Mouse (Mus musculus): Measurements from ENCODE around the gene Plcb4.
"Not testable (repeated sequence)": the region's sequence is repeated elsewhere in the genome, so short reads cannot be mapped to it uniquely, and the experiment has no call there.

Gene Plcb4

DNA sequence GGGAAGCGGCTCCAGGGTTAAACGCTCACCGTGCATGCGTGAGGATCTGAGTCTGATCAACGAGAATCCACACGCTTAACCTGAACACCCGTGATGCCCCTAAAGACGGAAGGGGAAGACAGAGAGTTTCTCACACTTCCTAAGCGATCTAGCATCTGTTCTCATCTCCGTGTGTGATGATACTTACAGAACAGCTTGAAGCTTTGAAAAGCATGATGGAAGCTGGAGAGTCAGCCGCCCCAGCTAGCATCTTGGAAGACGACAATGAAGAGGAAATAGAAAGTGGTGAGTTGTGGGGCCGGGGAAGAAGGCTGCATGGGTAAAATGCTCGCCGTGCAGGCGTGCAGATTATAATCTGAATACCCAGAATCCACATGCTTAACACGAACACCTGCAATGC lies 299.6 kb downstream of the Plcb4 start:
- no peak for DNase-seq

DNA sequence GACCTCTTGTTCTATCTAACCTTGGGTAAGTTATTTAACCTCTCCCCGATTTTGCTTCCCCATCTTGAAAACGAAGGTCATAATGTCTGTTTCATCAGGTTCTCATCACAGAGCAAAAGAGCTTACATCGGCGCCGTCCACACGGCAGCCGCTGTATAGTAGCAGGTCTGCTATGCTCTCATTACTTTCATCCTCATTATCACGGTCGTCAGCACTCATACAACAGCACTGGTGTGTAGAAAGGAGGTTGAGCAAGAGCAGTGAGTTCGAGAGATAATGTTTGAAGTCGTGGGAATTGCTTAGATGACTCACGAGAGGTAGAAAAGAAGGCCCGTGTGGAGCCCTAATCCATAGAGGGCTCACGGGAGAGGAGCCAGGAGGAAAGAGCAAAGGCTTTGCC lies 304.3 kb downstream of the Plcb4 start:
- DNase-seq, result no peak

DNA sequence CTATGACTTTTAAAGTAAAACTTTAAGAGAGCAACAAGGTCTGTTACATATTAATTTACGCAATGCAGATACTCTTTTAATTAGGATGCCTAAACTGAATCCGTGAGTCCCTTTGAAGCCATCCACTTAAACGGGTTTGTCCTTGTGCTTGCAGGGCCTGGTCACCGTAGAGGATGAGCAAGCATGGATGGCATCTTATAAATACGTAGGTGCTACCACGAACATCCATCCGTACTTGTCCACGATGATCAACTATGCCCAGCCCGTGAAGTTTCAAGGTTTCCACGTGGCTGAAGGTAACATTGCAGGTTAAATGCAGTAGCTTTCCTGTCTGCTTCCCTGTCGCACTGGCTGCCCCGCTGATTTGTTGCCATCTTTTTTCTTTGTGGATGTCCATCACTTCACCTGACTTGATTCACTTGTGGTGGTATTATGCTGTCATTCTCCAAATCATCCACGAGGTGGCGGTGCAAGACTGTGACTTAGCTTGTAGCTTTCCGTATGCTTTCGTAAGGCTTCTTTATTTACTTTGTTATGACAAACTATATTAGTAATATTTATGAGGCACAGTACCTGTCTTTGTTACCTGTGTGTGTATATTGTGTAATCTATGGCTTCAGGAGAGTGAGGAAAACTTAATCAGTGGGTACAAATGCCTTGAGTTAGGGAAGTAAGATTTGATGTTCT lies 308.2 kb downstream of the Plcb4 start:
- DNase-seq, result no peak

DNA sequence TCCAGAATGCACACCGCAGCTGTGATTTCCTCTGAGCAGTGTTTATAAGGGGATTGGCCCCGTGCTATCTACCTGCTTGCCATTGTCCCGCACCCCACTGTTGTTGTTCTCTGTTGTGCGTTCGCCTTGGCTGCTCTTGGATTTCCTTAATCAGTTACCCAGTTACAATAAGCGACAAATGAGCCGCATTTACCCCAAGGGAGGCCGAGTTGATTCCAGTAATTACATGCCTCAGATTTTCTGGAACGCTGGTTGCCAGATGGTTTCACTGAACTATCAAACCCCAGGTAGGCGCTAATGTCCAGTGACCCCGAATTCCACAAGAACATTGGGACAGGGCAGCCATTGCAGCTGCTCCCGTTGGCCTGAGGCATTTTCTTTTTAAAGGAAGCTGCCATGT lies 309.3 kb downstream of the Plcb4 start:
- no peak for DNase-seq

DNA sequence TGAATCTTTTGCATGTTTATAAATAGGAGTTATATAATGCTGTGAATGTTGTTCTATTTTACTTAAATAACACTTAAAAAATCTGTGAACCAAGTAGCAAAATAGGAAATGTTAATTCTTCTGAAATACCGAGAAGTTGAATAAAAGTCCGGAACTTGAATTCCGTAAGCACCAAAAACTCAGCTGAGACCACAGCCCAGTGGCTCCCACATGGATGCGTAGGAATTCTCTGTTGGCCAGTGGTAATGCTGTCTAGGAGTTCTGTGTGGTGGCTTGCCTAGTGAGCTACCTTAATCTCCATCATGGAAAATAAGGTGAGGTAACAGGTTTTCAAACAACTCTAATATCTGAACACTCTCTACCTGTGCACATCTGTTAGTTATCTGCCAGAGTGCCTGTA lies 312.1 kb downstream of the Plcb4 start:
- DNase-seq, result no peak

DNA sequence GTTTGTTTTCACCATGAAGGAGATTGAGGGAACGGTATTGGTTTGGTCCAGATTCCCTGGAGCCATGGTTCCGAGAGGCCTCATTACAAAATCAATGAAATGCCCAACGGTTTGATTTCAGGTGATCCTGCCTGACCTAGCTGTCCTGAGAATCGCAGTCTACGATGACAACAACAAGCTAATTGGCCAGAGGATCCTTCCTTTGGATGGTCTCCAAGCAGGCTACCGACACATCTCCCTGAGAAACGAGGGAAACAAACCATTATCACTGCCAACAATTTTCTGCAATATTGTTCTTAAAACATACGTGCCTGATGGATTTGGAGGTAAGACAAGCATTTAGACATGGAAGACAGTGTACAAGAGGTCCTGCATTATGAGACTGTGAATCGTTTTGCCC lies 317.2 kb downstream of the Plcb4 start:
- DNase-seq, result no peak

DNA sequence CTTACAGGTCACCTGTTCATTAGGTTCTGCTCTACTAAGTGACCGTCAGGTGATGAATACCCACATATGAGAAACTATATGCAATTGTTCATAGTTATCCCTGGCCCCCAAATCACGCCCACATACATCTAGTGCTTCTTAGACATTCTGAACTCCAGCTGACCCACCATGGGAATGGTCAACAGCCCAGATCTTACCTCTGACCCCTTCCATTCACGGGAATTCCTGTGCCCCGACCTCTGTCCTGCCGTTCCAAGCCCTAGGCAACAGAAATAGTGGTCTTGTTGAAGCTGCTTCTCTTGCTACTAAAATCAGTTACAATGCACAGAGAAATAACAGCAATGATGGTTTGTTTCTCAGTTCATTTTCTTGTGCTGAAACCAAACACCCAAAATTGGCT lies 320.0 kb downstream of the Plcb4 start:
- DNase-seq, result no peak

DNA sequence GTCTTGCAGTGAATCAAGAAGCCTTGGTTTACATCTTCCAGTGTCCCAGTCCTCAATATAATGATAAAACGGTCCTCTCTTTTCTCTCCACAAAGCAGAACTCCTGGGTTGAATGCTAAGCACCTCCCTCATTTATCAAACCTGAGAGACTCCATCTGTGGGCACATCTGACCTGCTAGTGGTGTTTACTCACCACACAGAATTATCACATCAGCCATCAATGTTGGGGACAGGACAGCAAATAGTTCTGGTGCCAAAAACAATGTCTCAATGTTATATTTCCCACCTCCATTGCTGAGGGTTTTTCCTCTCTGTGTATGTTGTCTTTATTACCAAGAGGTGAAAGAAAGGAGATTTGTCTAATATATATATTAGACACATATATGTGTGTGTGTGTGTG lies 321.6 kb downstream of the Plcb4 start:
- DNase-seq, result no peak

DNA sequence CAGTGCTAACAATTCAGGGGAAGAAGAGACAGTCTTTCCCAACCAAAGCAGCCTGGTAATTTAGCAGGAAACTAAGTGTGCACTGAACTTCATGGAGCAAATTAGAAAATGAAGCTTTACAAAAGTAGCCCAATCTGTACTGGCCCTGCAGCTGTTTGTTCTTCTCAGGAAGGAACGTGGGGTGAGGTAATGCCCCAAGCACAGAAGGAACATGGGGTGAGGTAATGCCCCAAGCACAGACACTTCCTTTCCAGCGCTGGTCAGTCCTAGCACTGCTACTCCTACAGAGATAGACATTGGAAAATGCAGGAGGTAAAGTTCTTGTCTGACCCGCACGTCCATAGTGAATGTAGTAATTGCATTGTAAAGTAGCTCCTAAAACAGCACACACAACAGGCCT lies 325.2 kb downstream of the Plcb4 start:
- DNase-seq, result no peak

DNA sequence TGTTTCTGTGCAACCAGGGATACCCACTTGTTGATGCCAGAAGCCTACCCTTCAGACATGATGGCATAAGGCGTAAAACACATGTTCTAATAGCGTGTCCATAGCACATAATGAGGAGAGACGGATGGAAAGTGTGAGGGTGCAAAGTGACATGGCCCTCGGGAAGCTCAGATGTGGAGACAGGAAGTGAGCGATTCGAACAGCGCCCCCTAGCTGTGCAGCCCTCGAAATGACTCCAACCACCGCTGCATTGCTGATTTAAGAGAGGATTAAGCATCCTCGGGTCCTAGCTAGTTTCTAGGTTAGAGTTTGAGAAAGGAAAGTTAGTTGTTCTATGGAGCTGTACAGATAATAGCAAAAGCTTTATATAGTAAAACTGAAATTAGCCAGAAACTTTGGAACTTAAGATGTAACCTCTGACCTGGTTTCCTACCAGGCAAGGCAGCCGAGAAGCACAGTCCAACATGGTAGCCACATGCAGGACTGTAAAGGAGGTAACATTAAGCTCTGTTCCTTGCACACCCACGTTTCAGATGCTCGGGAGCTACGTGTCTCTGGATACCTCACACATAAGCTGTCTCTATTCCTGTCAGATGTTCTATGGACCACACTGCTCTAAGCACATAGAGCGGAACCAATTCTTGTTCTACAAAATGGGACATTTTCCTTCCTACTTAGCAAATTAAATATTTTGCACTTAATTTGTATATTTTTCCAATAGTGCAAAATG lies 326.9 kb downstream of the Plcb4 start:
- no peak for DNase-seq

DNA sequence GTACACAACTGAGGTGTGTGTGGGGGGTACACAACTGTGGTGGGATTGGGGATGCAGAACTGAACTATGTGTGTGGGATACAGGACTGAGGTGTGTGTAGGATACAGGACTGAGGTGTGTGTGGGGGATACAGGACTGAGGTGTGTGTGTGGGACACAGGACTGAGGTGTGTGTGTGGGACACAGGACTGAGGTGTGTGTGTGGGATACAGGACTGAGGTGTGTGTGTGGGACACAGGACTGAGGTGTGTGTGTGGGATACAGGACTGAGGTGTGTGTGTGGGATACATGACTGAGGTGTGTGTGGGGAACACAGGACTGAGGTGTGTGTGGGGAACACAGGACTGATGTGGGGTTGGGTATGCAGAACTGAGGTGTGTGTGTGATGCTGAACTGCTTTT lies 329.7 kb downstream of the Plcb4 start:
- DNase-seq, result not testable (repeated sequence)

DNA sequence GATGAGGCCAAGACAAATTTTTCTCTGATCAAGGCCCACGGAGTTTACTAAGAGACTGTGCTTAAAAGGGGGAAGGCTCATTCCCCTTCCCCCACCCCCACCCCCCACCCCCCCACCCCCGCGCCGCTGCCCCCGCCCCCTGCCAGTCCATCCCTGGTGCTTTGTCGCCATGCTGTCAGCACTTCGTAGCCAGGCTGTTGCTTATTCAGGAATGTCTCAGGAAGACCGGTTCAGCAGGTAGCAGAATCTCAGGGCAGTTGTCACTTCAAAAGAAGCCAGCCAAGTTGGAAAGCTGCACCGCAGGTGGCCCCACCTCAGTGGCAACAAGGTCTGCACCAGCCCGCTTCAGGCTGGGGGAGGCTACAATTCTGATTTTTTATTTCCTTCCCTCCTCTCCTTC lies 331.9 kb downstream of the Plcb4 start:
- not testable (repeated sequence) for DNase-seq

DNA sequence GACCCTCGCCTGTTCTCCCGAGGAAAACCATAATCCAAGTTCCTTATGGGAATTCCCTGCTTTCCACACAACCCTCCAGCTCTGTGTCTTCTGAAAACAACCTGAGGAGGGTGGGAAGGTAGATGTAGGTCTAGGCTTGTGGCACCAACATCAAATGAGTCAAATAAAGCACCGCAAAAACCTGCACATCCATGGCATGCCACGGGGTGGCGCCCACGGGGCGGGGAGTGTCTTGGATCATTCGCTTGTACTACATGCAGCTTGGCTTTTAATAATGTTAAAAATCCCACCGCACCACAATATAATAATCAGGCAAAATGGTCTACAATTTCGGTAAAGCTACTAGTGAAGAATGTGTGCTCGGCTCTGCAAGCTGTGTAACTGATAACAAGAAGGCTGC lies 334.5 kb downstream of the Plcb4 start:
- DNase-seq, result no peak

DNA sequence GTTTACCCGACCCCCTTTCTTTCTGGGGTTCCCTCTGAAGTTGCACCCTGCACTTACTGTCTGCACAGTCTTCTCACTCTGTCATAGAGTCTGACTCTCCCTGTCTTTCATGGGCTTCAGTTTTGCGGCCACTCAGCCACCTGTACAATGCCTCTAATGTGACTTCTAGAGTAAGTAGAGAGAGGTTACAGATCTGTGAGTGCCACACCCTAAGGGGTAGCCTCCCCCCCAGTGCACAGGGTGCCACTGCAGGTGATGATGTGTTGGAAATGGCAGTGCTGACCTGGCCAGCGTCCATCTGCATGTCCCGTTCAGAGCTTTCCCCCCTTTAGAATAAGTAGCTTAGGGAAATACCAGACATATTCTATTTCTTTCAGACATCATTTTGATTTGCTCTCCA lies 336.4 kb downstream of the Plcb4 start:
- DNase-seq, result no peak

DNA sequence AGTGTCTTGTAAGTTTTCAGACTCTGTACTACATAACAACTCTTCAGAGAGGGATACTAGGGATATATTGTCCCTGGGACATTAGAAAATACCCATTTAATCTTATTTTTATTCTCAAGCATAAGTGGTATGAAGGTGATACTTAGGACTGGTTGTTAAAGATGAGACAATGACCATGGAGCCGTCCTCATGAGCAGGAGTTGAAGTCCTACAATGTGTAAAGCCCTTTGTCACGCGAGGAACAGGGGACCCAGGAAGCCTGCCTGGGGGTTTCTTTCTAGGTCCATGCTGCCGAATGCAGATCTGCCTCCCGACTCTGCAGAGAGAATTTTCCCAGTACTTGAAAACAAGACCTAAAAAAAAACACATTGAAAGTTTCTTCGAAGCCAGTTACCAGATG lies 338.1 kb downstream of the Plcb4 start:
- DNase-seq, result no peak

DNA sequence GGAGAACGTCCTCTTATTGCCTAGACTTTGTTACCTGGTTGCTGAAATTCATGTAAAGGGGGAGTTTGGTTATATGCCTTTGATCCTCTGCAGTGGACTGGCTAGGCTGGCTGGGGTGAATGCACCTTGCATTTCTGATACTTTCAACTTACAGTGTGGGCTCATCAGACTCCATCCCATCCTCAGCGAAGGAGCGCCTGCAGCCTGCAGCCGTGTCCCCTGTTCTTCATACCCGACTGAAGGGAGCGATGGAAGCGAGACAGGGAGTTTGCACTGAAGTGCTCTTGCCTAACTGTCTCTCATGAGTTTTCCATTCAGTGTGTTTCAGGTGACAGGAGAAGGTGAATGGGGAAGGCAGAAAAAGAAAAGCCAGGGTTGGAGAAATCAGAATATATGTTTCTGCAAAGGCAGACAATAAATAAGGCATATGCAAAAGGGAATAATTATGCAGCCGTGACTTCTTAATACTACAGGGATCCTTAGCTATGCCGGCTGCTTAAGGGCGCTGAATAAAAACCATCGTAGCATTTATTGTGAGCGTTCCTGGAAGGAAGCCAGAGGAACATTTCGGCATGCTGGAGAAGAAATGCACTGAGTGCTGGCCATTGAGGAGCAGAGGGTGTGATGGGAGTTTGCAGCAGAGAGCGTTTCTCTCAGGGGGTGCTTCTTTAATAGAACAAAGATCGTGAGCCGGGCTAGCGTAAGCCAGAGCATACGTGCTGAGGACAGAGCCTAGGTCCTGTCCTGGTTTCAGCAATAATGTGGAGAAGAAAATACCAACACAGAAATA lies 338.7 kb downstream of the Plcb4 start:
- DNase-seq, result no peak

DNA sequence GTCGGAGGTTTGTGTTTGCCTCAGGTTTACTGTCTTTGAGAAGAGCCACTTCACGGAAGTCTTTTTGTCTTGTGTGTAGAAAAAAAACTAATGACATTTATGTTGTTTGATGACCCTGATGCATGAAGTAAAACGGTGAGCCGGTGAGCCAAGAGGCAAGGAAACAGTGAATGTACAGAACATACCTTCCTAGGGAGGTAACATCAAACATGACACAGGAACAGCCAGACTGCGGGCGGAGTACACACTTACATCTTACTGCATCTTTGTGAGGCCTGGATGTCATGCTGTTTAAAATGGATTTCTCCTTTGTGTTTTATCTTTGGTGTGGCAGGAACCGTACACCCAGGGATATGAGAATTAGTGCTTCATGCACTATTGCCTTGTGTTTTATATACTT lies 340.1 kb downstream of the Plcb4 start:
- no peak for DNase-seq

DNA sequence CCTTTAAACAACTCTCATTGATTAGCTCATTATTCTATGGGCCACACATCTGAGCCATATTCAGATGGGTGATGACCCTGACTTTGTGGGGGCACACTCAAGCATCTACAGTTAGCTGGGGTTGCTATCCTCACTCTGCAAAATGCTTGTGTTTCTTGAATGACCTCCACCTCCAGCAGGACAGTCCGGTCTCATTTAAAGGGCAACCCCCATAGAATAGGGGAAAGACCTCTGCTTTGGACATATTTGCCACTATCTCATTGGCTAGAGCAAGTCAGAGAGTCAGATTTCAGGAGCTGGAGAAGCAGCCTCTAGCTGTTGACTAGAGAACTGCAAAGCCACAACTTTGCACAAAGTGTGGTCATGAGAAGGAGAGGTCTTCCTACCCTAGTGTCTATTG lies 340.6 kb downstream of the Plcb4 start:
- DNase-seq, result no peak

DNA sequence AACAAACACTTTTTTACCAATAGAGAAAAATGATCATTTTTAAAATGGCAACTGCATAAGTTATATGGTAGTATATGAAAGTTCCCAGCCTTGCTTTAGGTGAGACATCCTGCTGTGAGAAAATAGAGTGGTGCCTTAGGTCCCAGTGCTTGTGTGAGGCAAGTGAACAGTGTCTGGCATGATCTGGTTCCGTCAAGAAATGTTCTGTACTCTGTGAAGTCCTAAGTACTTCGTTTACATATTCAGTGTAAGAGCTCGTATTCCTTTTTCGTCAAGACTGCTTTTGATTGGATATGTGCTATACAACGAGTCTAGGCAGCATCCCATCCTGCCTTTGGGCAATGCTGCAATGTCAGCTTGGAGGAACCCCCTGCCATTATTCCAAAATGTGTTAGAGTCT lies 342.1 kb downstream of the Plcb4 start:
- DNase-seq, result no peak

DNA sequence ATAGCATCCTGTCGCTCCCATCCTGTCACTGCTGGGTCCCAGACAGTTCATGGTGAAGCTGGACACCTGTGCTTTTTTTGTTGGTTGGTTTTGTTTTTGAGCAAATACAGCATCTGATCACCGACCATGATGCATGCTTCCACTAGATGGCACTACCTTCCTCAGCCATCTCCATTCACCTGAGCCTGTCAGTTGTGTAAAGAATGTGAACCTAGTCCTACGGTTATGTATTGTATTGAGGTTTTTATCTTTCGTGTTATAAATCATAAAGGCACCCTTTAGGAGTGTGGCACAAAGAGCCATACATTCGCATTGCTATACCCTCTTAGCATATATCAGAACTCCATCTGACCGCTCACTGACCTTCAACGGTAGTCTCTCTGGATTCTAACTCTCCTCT lies 343.3 kb downstream of the Plcb4 start:
- no peak for DNase-seq

DNA sequence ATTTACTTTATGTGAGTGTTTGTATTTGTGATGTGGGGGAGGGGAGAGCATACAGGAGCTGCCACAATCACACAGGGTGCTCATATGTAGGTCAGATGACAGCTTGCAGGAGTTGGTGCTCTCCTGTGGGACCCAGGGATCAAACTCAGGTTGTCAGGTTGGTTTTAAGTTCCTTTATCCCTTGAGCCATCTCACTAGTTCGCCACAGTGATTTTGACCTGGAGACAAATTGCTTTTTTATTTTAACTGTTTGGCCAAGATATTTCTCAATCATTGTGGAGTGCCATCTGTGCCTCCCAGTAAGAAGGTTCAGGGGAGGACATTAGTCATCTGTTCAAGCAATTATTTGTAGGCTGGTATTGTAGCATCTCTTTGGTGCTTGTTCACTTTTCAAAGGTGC lies 345.0 kb downstream of the Plcb4 start:
- no peak for DNase-seq

DNA sequence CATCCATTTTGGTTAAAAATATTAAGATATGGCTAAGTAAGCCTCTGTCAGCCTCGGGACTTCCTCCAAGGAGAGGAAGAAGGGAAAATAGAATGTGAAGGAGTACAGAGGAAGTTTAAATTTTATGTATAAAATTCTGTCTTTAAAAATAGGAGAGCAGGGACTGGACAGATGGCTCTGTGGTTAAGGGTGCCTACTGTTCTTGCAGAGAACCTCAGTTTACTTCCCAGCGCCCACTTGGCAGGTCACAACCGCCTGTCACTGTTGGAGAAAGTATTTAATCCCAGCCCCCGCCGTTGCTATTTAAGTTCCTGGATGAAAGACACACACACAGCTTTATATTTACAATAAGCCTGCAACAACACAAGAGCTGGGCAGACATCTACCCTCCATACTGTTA lies 347.5 kb downstream of the Plcb4 start:
- no peak for DNase-seq

DNA sequence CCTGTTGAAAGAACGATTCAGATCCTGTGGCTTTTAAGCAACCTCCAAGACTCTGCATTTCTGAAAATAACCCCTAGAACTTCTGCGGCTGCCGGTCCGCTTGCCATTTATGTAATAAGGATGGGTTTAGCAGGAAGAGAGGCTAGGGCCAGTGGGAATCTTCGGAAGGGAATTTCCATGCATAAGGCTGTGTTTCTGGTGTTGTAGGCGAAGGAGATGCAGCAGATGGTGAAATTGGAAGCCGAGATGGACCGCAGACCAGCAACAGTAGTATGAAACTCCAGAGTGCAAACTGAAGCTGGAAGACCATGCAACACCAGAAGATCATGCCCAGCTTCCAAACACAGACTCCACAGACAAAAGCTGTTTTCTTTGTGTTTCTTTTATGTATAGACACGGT lies 353.9 kb downstream of the Plcb4 start:
- no peak for DNase-seq

DNA sequence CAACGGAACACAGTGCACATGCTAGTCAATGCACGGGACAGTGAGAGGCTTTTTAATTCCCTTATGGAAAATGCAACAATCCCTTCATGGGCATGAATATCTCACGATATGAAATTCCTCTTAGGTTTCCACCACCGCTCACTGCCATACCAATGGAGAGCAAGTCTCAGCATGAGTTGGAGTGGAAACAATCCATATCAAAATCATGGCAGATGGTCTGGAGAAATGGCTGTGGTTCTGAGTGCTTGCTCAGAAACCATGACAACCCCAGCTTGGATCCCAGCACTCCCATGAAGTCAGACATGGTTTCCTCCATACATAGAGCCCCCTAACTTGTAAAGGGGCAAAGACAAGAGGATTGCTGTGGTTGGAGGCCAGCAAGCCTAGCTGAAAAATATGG lies 389.7 kb downstream of the Plcb4 start:
- no peak for DNase-seq

Data from thymus, adult 18-20 months (tissue).